Mouse (Mus musculus) C2C12 (cell line): Measurements from ENCODE around the gene Tnfsf10. TPM values are rescaled to one million over a fixed set of nuclear protein-coding genes. Genes with fewer than 3 reads are reported as not detected.

Experiments
- H3K27me3 ChIP-seq: one replicate; pipeline ENCODE4 v1.6.1; 2011; ENCODE audit not compliant: control insufficient read depth, insufficient read depth, insufficient read length
- H3K36me3 ChIP-seq: one replicate; pipeline ENCODE4 v1.6.1; 2011; ENCODE audit not compliant: control insufficient read depth, insufficient read depth
- H3K4me3 ChIP-seq: one replicate; pipeline ENCODE4 v1.5.1; 2011; ENCODE audit warnings: mild to moderate bottlenecking, control low read depth; ENCODE audit not compliant: poor library complexity, insufficient read depth, severe bottlenecking
- H3K79me2 ChIP-seq: one replicate; pipeline ENCODE4 v1.6.1; 2011; ENCODE audit not compliant: control insufficient read depth, insufficient read depth
- H3K79me3 ChIP-seq: one replicate; pipeline ENCODE4 v1.6.1; 2011; ENCODE audit warnings: low read depth, control low read depth
- H3ac ChIP-seq: one replicate; pipeline ENCODE3; 2011; ENCODE audit warnings: low read depth; ENCODE audit not compliant: control insufficient read depth, insufficient read length
- CEBPB ChIP-seq: IDR thresholded peaks from one replicate; pipeline ENCODE4 v1.6.1; 2011; ENCODE audit warnings: low read depth, mild to moderate bottlenecking, control low read depth, moderate library complexity
- CTCF ChIP-seq: IDR thresholded peaks from one replicate; pipeline ENCODE4 v1.5.1; 2011; ENCODE audit not compliant: control insufficient read depth, insufficient read depth, insufficient read length
- FOSL1 ChIP-seq: IDR thresholded peaks from one replicate; pipeline ENCODE4 v1.8.0; 2011; ENCODE audit warnings: mild to moderate bottlenecking, low read length; ENCODE audit not compliant: poor library complexity, insufficient read depth, severe bottlenecking
- MAX ChIP-seq: IDR thresholded peaks from one replicate; pipeline ENCODE4 v1.6.1; 2011; ENCODE audit warnings: mild to moderate bottlenecking, control low read depth
- MYOD1 ChIP-seq: IDR thresholded peaks from one replicate; pipeline ENCODE4 v1.6.1; 2011; ENCODE audit warnings: low read depth; ENCODE audit not compliant: control insufficient read depth, insufficient read length
- MYOG ChIP-seq: IDR thresholded peaks from one replicate; pipeline ENCODE4 v1.6.1; 2011; ENCODE audit not compliant: control insufficient read depth, insufficient read length; ENCODE audit errors: extremely low read depth
- USF1 ChIP-seq: IDR thresholded peaks from one replicate; pipeline ENCODE4 v1.6.1; 2011; ENCODE audit warnings: low read depth, mild to moderate bottlenecking, control low read depth, moderate library complexity
- polyA plus RNA-seq: library from polyadenylated mRNA; unstranded; fragments of >200 nt; fragmentation: generic; extraction: Trizol; gene quantifications from one replicate; pipeline ENCODE4 v1.2.1, GENCODE M21; 2012; ENCODE audit warnings: missing spikeins

Tnfsf10 gene
- polyA plus RNA-seq, 1 experiment, result not detected

GRCm38 (mm10) chr3:27342462-27342861 is 25.6 kb downstream of the Tnfsf10 start:
- Histone ChIP-seq H3ac (no peak overlapping the region), H3K79me3 (no peaks in the 10 kb centered on the region), H3K27me3 (peaks cover 5% of the 10 kb centered on the region), H3K79me2 (no peaks in the 10 kb centered on the region), H3K36me3 (no peaks in the 10 kb centered on the region), H3K4me3 (no peak overlapping the region)
- no peak for TF ChIP-seq FOSL1
- TF ChIP-seq MAX, result no peak
- no peak for TF ChIP-seq CTCF
- TF ChIP-seq MYOD1, result no peak
- TF ChIP-seq USF1, result no peak
- no peak for TF ChIP-seq CEBPB

- no peak overlapping the region for H3ac ChIP-seq
- no peaks in the 10 kb centered on the region for H3K36me3 ChIP-seq
- TF ChIP-seq MYOG (no peak), MYOD1 (no peak), CTCF (no peak), MAX (no peak), FOSL1 (no peak), CEBPB (no peak), USF1 (no peak)
- H3K27me3 ChIP-seq, result peaks cover 5% of the 10 kb centered on the region
- no peaks in the 10 kb centered on the region for H3K79me2 ChIP-seq
- no peaks in the 10 kb centered on the region for H3K79me3 ChIP-seq
- H3K4me3 ChIP-seq, result no peak overlapping the region
These were observed 28.7 kb downstream of the Tnfsf10 start for GRCm38 (mm10) chr3:27345526-27345925.

GRCm38 (mm10) chr3:27348462-27348861 is 31.6 kb downstream of the Tnfsf10 start:
- Histone ChIP-seq H3ac (no peak overlapping the region), H3K79me2 (no peaks in the 10 kb centered on the region), H3K27me3 (no peaks in the 10 kb centered on the region), H3K36me3 (no peaks in the 10 kb centered on the region), H3K79me3 (no peaks in the 10 kb centered on the region), H3K4me3 (no peak overlapping the region)
- TF ChIP-seq CEBPB, result no peak
- no peak for TF ChIP-seq FOSL1
- no peak for TF ChIP-seq MYOG
- no peak for TF ChIP-seq CTCF
- TF ChIP-seq MYOD1, result no peak
- TF ChIP-seq MAX, result no peak
- no peak for TF ChIP-seq USF1

GRCm38 (mm10) chr3:27351105-27351504 is 34.3 kb downstream of the Tnfsf10 start:
- no peaks in the 10 kb centered on the region for H3K27me3 ChIP-seq
- H3K36me3 ChIP-seq, result no peaks in the 10 kb centered on the region
- H3K79me2 ChIP-seq, result no peaks in the 10 kb centered on the region
- no peak overlapping the region for H3ac ChIP-seq
- no peak overlapping the region for H3K4me3 ChIP-seq
- TF ChIP-seq USF1 (no peak), CEBPB (no peak), CTCF (no peak), FOSL1 (no peak), MAX (no peak), MYOD1 (no peak), MYOG (no peak)
- no peaks in the 10 kb centered on the region for H3K79me3 ChIP-seq

GRCm38 (mm10) chr3:27359100-27359720 is 42.4 kb downstream of the Tnfsf10 start:
- no peak overlapping the region for H3K4me3 ChIP-seq
- H3K36me3 ChIP-seq, result no peaks in the 10 kb centered on the region
- H3K79me2 ChIP-seq, result no peaks in the 10 kb centered on the region
- H3K27me3 ChIP-seq, result no peaks in the 10 kb centered on the region
- no peak overlapping the region for H3ac ChIP-seq
- TF ChIP-seq MAX (no peak), USF1 (no peak), CTCF (no peak), MYOG (no peak), MYOD1 (no peak), CEBPB (no peak), FOSL1 (no peak)
- H3K79me3 ChIP-seq, result no peaks in the 10 kb centered on the region

GRCm38 (mm10) chr3:27370125-27370524 is 53.3 kb downstream of the Tnfsf10 start:
- Histone ChIP-seq H3K79me3 (no peaks in the 10 kb centered on the region), H3K27me3 (peaks cover 21% of the 10 kb centered on the region), H3ac (no peak overlapping the region), H3K36me3 (no peaks in the 10 kb centered on the region), H3K79me2 (no peaks in the 10 kb centered on the region), H3K4me3 (no peak overlapping the region)
- no peak for TF ChIP-seq USF1
- TF ChIP-seq MYOD1, result no peak
- no peak for TF ChIP-seq CEBPB
- no peak for TF ChIP-seq MYOG
- TF ChIP-seq MAX, result no peak
- TF ChIP-seq FOSL1, result no peak
- TF ChIP-seq CTCF, result no peak
